Mouse (Mus musculus) lung, postnatal 36 days (tissue): Measurements from ENCODE around the gene Olfr1238.

Source experiments
- DNase-seq: peaks from one replicate; pipeline ENCODE4 v3.0.0; 2022; ENCODE audit warnings: mixed read lengths

Gene Olfr1238

GRCm38 (mm10) chr2:89409576-89409975 lies at the start of gene Olfr1238:
Gene Olfr1238, minus strand, starts transcription at chr2:89409676.
- DNase-seq: no peak

DNA sequence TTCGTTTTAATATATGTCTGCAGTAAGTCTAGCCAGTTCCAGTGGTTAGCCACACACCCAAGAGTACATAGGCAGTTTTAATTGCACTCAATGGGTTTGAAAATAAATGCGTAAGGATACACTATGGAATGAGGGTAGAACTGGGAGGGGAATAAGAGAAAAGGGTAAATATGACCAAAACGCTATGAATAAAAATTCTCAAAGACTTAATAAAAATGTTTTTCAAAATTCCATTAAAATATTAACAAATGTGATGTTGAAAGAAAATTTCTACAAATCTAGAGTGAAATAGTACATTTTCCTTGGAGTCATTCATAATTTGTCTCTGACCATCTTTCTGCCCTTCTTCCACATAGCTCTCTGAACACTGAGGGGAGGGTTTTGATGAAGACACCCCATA lies 33.4 kb upstream of the Olfr1238 start, which contains the start of gene Olfr1240:
Gene Olfr1240, minus strand, starts transcription at position 101 of the 400 bp plus-strand sequence.
- no peak for DNase-seq

GRCm38 (mm10) chr2:89420307-89420706 lies 10.8 kb upstream of the Olfr1238 start, which contains the start of gene Olfr1239:
Gene Olfr1239, minus strand, starts transcription at chr2:89420407.
- no peak for DNase-seq

- no peak for DNase-seq
Observed at GRCm38 (mm10) chr2:89414557-89414956, 5.1 kb upstream of the Olfr1238 start.

DNA sequence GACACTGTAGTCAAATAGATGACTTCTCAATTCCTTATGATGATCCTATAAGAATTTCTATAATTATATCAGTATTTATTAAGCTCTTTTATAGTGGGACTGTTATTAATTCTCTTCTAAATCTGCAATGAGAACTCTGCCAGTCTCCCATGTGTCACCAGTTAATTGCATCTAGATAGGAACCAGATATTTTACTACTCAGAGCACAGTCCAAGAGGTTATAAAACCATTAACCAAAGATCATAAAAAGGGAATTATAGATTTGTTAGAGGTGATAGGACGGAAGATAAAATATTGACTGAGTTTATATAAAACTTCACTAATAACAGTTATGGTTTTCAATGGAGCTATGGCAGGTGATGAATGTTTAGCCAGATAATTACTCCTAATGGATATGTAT lies 8.6 kb downstream of the Olfr1238 start:
- no peak for DNase-seq

GRCm38 (mm10) chr2:89364765-89365164 lies 44.7 kb downstream of the Olfr1238 start, which contains the start of gene Olfr1234:
Gene Olfr1234, minus strand, starts transcription at chr2:89364865.
- DNase-seq: no peak
